Mouse (Mus musculus): ENCODE results near the gene Trappc11. TPM values are rescaled to one million over a fixed set of nuclear protein-coding genes. Genes with fewer than 3 reads are reported as not detected.

Gene Trappc11
- polyA plus RNA-seq, 1 experiment, result 40.4 TPM

- H3K4me1 ChIP-seq (ENCODE audit: control insufficient read depth, insufficient read depth, low read length), result no peaks in the 10 kb centered on the region
- H3K27ac ChIP-seq (ENCODE audit: insufficient read depth, low read length), result no peak overlapping the region
- TF ChIP-seq POLR2A (IDR thresholded peaks at IDR 0.05; ENCODE audit: insufficient read depth, low read length) (no peak), CTCF (IDR thresholded peaks at IDR 0.05; ENCODE audit: low read depth, low read length) (no peak), EP300 (IDR thresholded peaks at IDR 0.05; ENCODE audit: insufficient read depth, low read depth, low read length) (no peak)
- no peaks in the 10 kb centered on the region for H3K27me3 ChIP-seq (ENCODE audit: control insufficient read depth, insufficient read depth, low read length, poor library complexity, severe bottlenecking)
- no peaks in the 10 kb centered on the region for H3K9me3 ChIP-seq (replicated peaks; ENCODE audit: control insufficient read depth, insufficient read depth, low read length, poor library complexity, severe bottlenecking)
- no peak overlapping the region for H3K4me3 ChIP-seq (ENCODE audit: low read depth, low read length)
- H3K36me3 ChIP-seq (ENCODE audit: control insufficient read depth, insufficient read depth, low read length, poor library complexity, severe bottlenecking), result no peaks in the 10 kb centered on the region
- no peak overlapping the region for H3K9ac ChIP-seq (ENCODE audit: low read depth, poor library complexity, severe bottlenecking)
Observed at GRCm38 (mm10) chr8:47560801-47561200, 27.5 kb upstream of the Trappc11 start.

- no peaks in the 10 kb centered on the region for H3K27me3 ChIP-seq (ENCODE audit: control insufficient read depth, insufficient read depth, low read length, poor library complexity, severe bottlenecking)
- no peak overlapping the region for H3K27ac ChIP-seq (ENCODE audit: insufficient read depth, low read length)
- no peak overlapping the region for H3K9ac ChIP-seq (ENCODE audit: low read depth, poor library complexity, severe bottlenecking)
- H3K4me1 ChIP-seq (ENCODE audit: control insufficient read depth, insufficient read depth, low read length), result no peaks in the 10 kb centered on the region
- TF ChIP-seq EP300 (IDR thresholded peaks at IDR 0.05; ENCODE audit: insufficient read depth, low read depth, low read length), result no peak
- TF ChIP-seq CTCF (IDR thresholded peaks at IDR 0.05; ENCODE audit: low read depth, low read length), result no peak
- no peak for TF ChIP-seq POLR2A (IDR thresholded peaks at IDR 0.05; ENCODE audit: insufficient read depth, low read length)
- H3K4me3 ChIP-seq (ENCODE audit: low read depth, low read length), result no peak overlapping the region
- H3K9me3 ChIP-seq (replicated peaks; ENCODE audit: control insufficient read depth, insufficient read depth, low read length, poor library complexity, severe bottlenecking), result no peaks in the 10 kb centered on the region
- no peaks in the 10 kb centered on the region for H3K36me3 ChIP-seq (ENCODE audit: control insufficient read depth, insufficient read depth, low read length, poor library complexity, severe bottlenecking)
Observed at GRCm38 (mm10) chr8:47558274-47558673, 25.0 kb upstream of the Trappc11 start.

- H3K9me3 ChIP-seq (replicated peaks; ENCODE audit: control insufficient read depth, insufficient read depth, low read length, poor library complexity, severe bottlenecking), result 0 out of 2 replicates have a peak, but pooled peaks cover 2% of the 10 kb centered on the region
- 0 out of 2 replicates have a peak, but pooled peaks cover 2% of the 10 kb centered on the region for H3K36me3 ChIP-seq (ENCODE audit: control insufficient read depth, insufficient read depth, low read length, poor library complexity, severe bottlenecking)
- no peak overlapping the region for H3K4me3 ChIP-seq (ENCODE audit: low read depth, low read length)
- no peak for TF ChIP-seq EP300 (IDR thresholded peaks at IDR 0.05; ENCODE audit: insufficient read depth, low read depth, low read length)
- no peak for TF ChIP-seq CTCF (IDR thresholded peaks at IDR 0.05; ENCODE audit: low read depth, low read length)
- TF ChIP-seq POLR2A (IDR thresholded peaks at IDR 0.05; ENCODE audit: insufficient read depth, low read length), result no peak
- H3K27me3 ChIP-seq (ENCODE audit: control insufficient read depth, insufficient read depth, low read length, poor library complexity, severe bottlenecking), result no peaks in the 10 kb centered on the region
- H3K27ac ChIP-seq (ENCODE audit: insufficient read depth, low read length), result no peak overlapping the region
- no peaks in the 10 kb centered on the region for H3K4me1 ChIP-seq (ENCODE audit: control insufficient read depth, insufficient read depth, low read length)
- H3K9ac ChIP-seq (ENCODE audit: low read depth, poor library complexity, severe bottlenecking), result no peak overlapping the region
Observed at GRCm38 (mm10) chr8:47556446-47556845, 23.2 kb upstream of the Trappc11 start.

GRCm38 (mm10) chr8:47553613-47554012 is 20.3 kb upstream of the Trappc11 start:
- no peak overlapping the region for H3K9ac ChIP-seq (ENCODE audit: low read depth, poor library complexity, severe bottlenecking)
- H3K4me3 ChIP-seq (ENCODE audit: low read depth, low read length), result no peak overlapping the region
- peaks cover 8% of the 10 kb centered on the region for H3K36me3 ChIP-seq (ENCODE audit: control insufficient read depth, insufficient read depth, low read length, poor library complexity, severe bottlenecking)
- 0 out of 2 replicates have a peak, but pooled peaks cover 2% of the 10 kb centered on the region for H3K9me3 ChIP-seq (replicated peaks; ENCODE audit: control insufficient read depth, insufficient read depth, low read length, poor library complexity, severe bottlenecking)
- no peaks in the 10 kb centered on the region for H3K27me3 ChIP-seq (ENCODE audit: control insufficient read depth, insufficient read depth, low read length, poor library complexity, severe bottlenecking)
- no peak overlapping the region for H3K27ac ChIP-seq (ENCODE audit: insufficient read depth, low read length)
- no peaks in the 10 kb centered on the region for H3K4me1 ChIP-seq (ENCODE audit: control insufficient read depth, insufficient read depth, low read length)
- TF ChIP-seq EP300 (IDR thresholded peaks at IDR 0.05; ENCODE audit: insufficient read depth, low read depth, low read length) (no peak), POLR2A (IDR thresholded peaks at IDR 0.05; ENCODE audit: insufficient read depth, low read length) (no peak), CTCF (IDR thresholded peaks at IDR 0.05; ENCODE audit: low read depth, low read length) (peak; percentile 29)

GRCm38 (mm10) chr8:47547102-47547501 is 13.8 kb upstream of the Trappc11 start:
- Histone ChIP-seq H3K36me3 (ENCODE audit: control insufficient read depth, insufficient read depth, low read length, poor library complexity, severe bottlenecking) (peaks cover 42% of the 10 kb centered on the region), H3K9ac (ENCODE audit: low read depth, poor library complexity, severe bottlenecking) (no peak overlapping the region), H3K4me3 (ENCODE audit: low read depth, low read length) (no peak overlapping the region)

GRCm38 (mm10) chr8:47544094-47544493 is 10.8 kb upstream of the Trappc11 start:
- no peaks in the 10 kb centered on the region for H3K27me3 ChIP-seq (ENCODE audit: control insufficient read depth, insufficient read depth, low read length, poor library complexity, severe bottlenecking)
- H3K27ac ChIP-seq (ENCODE audit: insufficient read depth, low read length), result no peak overlapping the region
- H3K9ac ChIP-seq (ENCODE audit: low read depth, poor library complexity, severe bottlenecking), result no peak overlapping the region
- H3K9me3 ChIP-seq (replicated peaks; ENCODE audit: control insufficient read depth, insufficient read depth, low read length, poor library complexity, severe bottlenecking), result no peaks in the 10 kb centered on the region
- no peaks in the 10 kb centered on the region for H3K4me1 ChIP-seq (ENCODE audit: control insufficient read depth, insufficient read depth, low read length)
- H3K4me3 ChIP-seq (ENCODE audit: low read depth, low read length), result no peak overlapping the region
- peaks cover 37% of the 10 kb centered on the region for H3K36me3 ChIP-seq (ENCODE audit: control insufficient read depth, insufficient read depth, low read length, poor library complexity, severe bottlenecking)
- TF ChIP-seq EP300 (IDR thresholded peaks at IDR 0.05; ENCODE audit: insufficient read depth, low read depth, low read length) (no peak), POLR2A (IDR thresholded peaks at IDR 0.05; ENCODE audit: insufficient read depth, low read length) (no peak), CTCF (IDR thresholded peaks at IDR 0.05; ENCODE audit: low read depth, low read length) (no peak)

More at GRCm38 (mm10) chr8:47547102-47547501, 13.8 kb upstream of the Trappc11 start:
- no peaks in the 10 kb centered on the region for H3K4me1 ChIP-seq (ENCODE audit: control insufficient read depth, insufficient read depth, low read length)
- no peak overlapping the region for H3K27ac ChIP-seq (ENCODE audit: insufficient read depth, low read length)
- no peaks in the 10 kb centered on the region for H3K27me3 ChIP-seq (ENCODE audit: control insufficient read depth, insufficient read depth, low read length, poor library complexity, severe bottlenecking)
- H3K9me3 ChIP-seq (replicated peaks; ENCODE audit: control insufficient read depth, insufficient read depth, low read length, poor library complexity, severe bottlenecking), result no peaks in the 10 kb centered on the region
- TF ChIP-seq CTCF (IDR thresholded peaks at IDR 0.05; ENCODE audit: low read depth, low read length) (no peak), EP300 (IDR thresholded peaks at IDR 0.05; ENCODE audit: insufficient read depth, low read depth, low read length) (no peak), POLR2A (IDR thresholded peaks at IDR 0.05; ENCODE audit: insufficient read depth, low read length) (no peak)
